Mouse (Mus musculus): ENCODE results near the gene Creb3l2. TPM values are rescaled to one million over a fixed set of nuclear protein-coding genes. Genes with fewer than 3 reads are reported as not detected.
A peak's percentile ranks its signal among the peaks of the same experiment; 100 is the strongest.

Gene Creb3l2
- polyA plus RNA-seq, 1 experiment: 8.2 TPM

DNA sequence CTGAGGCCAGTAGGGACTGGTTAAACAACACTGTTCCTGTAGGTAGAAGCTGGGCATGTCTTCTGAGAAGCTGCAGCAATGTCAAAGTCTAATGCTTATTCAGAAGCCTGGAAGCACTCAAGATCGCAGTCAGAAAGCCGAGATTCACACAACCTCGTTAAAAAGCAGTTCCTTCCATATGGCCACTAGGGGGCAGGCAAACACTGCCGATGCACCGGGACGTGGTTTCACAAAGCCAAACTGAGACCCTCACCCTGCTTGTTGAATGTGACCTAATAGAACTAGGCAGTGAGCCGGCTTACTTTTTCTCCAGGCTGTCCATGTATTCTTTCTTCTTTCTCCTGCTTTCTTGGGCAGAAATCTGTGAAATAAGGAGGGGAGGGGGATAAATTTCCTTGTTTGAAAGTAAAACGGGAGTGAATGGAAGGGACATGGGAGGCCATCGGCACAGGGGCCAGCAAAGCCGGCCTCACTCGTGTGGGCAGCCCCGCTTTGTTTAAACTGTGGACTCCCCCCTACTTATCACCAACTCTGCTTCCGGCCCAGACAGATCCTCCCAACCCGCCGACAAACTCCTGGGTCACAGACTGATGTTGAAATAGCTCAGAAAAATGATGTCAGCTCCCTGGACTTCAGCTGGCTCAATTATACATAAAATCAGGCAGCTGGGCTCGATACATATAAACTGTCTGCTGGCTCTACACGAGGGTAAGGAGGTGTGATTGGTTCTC is 87.3 kb downstream of the Creb3l2 start:
- TF ChIP-seq POLR2A (IDR thresholded peaks at IDR 0.05; ENCODE audit: borderline replicate concordance, control insufficient read depth, low read depth, low read length) (no peak), CTCF (IDR thresholded peaks at IDR 0.05; ENCODE audit: control insufficient read depth, insufficient read depth, low read length) (peak; percentile 91)

DNA sequence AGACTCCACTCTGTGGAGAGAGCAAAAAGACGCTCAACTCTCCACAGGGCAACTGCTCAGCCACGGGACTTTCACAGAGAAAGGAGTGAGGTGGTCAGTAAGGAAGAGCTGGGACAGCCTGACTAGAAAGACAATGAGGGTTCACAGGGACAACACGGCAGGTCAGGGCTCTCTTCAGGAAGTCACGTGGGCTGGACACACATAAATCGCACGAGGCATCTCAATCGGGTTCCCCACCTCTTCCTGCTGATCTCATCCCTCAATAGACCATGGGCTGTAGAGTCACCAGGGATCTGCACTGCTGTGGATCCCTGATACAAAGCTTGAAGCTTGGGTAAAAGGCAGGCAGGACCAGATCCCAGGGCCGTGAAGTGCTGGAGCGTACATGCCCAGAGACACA is 88.3 kb downstream of the Creb3l2 start:
- H3K27ac ChIP-seq (ENCODE audit: control insufficient read depth, insufficient read depth, low read depth, low read length, poor library complexity): no peak overlapping the region
- no peak for TF ChIP-seq CTCF (IDR thresholded peaks at IDR 0.05; ENCODE audit: control insufficient read depth, insufficient read depth, low read length)
- TF ChIP-seq POLR2A (IDR thresholded peaks at IDR 0.05; ENCODE audit: borderline replicate concordance, control insufficient read depth, low read depth, low read length): no peak
- no peak overlapping the region for H3K4me3 ChIP-seq (replicated peaks; ENCODE audit: control insufficient read depth, low read depth, low read length)
- 70% methylated on average over 9 of the region's 9 CpGs for WGBS
- H3K4me1 ChIP-seq (ENCODE audit: control insufficient read depth, insufficient read depth, low read length): no peaks in the 10 kb centered on the region

More for the DNA sequence above, 87.3 kb downstream of the Creb3l2 start:
- Histone ChIP-seq H3K4me3 (replicated peaks; ENCODE audit: control insufficient read depth, low read depth, low read length) (no peak overlapping the region), H3K27ac (ENCODE audit: control insufficient read depth, insufficient read depth, low read depth, low read length, poor library complexity) (0 out of 2 replicates have a peak overlapping the region, but pooled peaks have one; percentile 7), H3K4me1 (ENCODE audit: control insufficient read depth, insufficient read depth, low read length) (no peaks in the 10 kb centered on the region)
- 38% methylated on average over 17 of the region's 17 CpGs for WGBS

DNA sequence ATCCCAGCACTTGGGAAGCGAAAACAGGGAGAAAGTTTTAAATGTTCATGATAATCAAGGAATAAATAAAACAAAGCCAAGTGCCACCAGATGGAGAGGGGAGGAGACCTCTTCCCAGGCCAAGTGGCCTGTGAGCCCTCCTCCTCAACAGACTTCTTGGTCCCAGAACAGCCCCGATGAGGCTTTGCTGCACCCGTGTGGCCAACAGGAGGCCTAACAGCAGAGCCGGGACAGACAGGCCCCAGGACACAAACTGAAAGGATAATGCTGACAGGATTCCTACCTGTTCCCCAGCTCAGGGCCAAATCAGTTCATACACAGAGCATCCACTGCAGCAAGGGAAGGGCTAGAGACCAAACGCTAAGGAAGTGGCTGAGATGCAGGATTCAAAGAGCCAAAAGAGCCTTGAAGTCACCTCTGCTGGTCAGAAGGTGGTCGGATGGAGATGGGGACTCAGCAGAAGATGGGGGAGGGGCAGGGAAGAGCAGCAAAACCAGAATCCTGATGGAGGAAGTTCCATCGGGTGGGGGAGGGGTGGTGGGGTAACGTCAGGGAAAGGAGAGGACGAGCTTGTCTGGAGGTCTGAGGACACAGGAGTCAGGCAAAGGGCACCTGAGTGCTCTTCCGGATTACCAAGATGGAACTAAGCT is 90.1 kb downstream of the Creb3l2 start:
- no peak for TF ChIP-seq POLR2A (IDR thresholded peaks at IDR 0.05; ENCODE audit: borderline replicate concordance, control insufficient read depth, low read depth, low read length)
- TF ChIP-seq CTCF (IDR thresholded peaks at IDR 0.05; ENCODE audit: control insufficient read depth, insufficient read depth, low read length): peak; percentile 53
- 42% methylated on average over 10 of the region's 10 CpGs for WGBS
- H3K4me1 ChIP-seq (ENCODE audit: control insufficient read depth, insufficient read depth, low read length): no peaks in the 10 kb centered on the region
- H3K4me3 ChIP-seq (replicated peaks; ENCODE audit: control insufficient read depth, low read depth, low read length): no peak overlapping the region
- no peak overlapping the region for H3K27ac ChIP-seq (ENCODE audit: control insufficient read depth, insufficient read depth, low read depth, low read length, poor library complexity)

DNA sequence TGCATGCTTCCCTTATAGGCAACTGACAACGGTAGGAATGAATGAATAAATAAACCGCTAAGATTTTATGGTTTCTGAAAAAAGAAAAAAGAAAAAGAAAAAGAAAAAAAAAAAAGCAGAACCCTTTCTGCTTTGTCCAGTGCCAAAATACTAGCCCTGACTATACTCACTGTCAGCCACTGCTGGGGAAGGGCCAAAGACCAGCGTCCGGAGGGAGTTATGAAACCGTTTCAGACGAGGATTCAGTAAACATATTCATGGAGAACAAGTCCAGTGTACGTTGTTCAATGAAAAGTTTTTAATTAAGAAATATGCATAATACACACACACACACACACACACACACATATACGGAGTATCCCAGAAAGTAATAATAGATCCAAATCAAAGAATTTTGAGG is 91.6 kb downstream of the Creb3l2 start:
- 87% methylated on average over 8 of the region's 8 CpGs for WGBS
- H3K4me1 ChIP-seq (ENCODE audit: control insufficient read depth, insufficient read depth, low read length): no peaks in the 10 kb centered on the region
- no peak overlapping the region for H3K27ac ChIP-seq (ENCODE audit: control insufficient read depth, insufficient read depth, low read depth, low read length, poor library complexity)
- no peak for TF ChIP-seq CTCF (IDR thresholded peaks at IDR 0.05; ENCODE audit: control insufficient read depth, insufficient read depth, low read length)
- no peak overlapping the region for H3K4me3 ChIP-seq (replicated peaks; ENCODE audit: control insufficient read depth, low read depth, low read length)

DNA sequence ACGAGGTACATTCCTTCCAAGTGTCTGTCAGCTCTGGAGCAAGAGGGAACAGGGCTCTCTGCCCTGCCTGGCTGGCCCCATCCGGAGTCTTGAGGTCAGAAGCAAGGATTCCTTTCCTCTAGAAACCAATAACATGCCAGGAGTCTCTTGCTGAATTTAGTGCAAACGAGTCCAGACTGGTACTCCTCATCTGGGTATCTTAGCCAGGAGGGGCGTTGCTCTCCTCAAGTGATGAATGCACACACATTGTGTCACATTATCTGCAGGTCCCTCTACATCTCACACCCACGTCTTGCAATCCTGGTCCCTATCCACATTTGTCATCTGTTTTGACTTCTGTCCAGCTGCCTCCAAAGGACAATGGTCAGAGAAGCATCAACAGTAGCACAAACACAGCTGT is 94.3 kb downstream of the Creb3l2 start:
- no peak for TF ChIP-seq POLR2A (IDR thresholded peaks at IDR 0.05; ENCODE audit: borderline replicate concordance, control insufficient read depth, low read depth, low read length)
- no peak for TF ChIP-seq CTCF (IDR thresholded peaks at IDR 0.05; ENCODE audit: control insufficient read depth, insufficient read depth, low read length)
- H3K27ac ChIP-seq (ENCODE audit: control insufficient read depth, insufficient read depth, low read depth, low read length, poor library complexity): no peak overlapping the region
- H3K4me3 ChIP-seq (replicated peaks; ENCODE audit: control insufficient read depth, low read depth, low read length): no peak overlapping the region
- WGBS: 84% methylated on average over 5 of the region's 5 CpGs
- H3K4me1 ChIP-seq (ENCODE audit: control insufficient read depth, insufficient read depth, low read length): no peaks in the 10 kb centered on the region

DNA sequence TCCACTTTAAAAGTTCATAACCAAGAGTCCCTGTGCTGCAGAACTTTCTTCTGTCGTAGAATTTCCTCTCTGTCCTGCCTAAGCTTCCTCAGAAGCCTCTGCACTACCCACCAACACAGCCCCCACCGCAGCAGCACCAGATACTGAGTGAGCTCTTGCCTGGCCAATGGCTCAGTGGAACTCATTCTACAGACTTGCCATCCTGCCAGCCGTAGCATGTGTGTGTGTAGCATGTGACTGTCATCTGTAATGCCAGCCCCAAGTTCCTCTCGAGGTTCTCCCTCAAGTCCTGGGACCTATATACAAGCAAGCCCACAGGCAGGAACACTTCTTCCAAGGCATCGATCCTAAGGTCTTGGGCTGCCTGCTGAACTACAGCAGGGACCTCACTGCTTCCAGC is 103.9 kb downstream of the Creb3l2 start:
- WGBS: 73% methylated on average over 5 of the region's 5 CpGs
- TF ChIP-seq POLR2A (IDR thresholded peaks at IDR 0.05; ENCODE audit: borderline replicate concordance, control insufficient read depth, low read depth, low read length) (no peak), CTCF (IDR thresholded peaks at IDR 0.05; ENCODE audit: control insufficient read depth, insufficient read depth, low read length) (no peak)
- H3K27ac ChIP-seq (ENCODE audit: control insufficient read depth, insufficient read depth, low read depth, low read length, poor library complexity): no peak overlapping the region
- H3K4me1 ChIP-seq (ENCODE audit: control insufficient read depth, insufficient read depth, low read length): no peaks in the 10 kb centered on the region
- H3K4me3 ChIP-seq (replicated peaks; ENCODE audit: control insufficient read depth, low read depth, low read length): no peak overlapping the region

DNA sequence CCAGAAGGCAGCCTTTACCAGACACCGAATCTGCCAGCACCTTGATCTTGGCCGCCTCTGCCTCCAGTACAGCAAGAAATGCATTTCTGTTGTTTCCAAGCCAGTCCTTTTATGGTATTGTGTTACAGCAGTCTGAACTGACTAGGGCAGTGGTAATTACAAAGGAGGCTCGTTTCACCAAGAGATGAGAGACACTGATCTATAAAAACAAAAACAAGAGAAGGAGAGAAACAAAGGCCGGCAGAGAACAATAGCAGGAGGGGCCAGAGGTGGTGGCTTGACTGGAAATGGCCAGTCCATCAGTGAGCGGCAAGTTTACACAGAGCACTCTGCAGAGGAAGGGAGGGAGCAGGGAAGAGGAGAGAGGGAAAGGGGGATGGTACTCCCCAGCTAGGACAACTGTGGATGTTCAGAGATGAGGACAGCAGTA is 105.1 kb downstream of the Creb3l2 start:
- TF ChIP-seq POLR2A (IDR thresholded peaks at IDR 0.05; ENCODE audit: borderline replicate concordance, control insufficient read depth, low read depth, low read length): no peak
- no peak overlapping the region for H3K27ac ChIP-seq (ENCODE audit: control insufficient read depth, insufficient read depth, low read depth, low read length, poor library complexity)
- H3K4me3 ChIP-seq (replicated peaks; ENCODE audit: control insufficient read depth, low read depth, low read length): no peak overlapping the region
- H3K4me1 ChIP-seq (ENCODE audit: control insufficient read depth, insufficient read depth, low read length): no peaks in the 10 kb centered on the region
- WGBS: 79% methylated on average over 5 of the region's 5 CpGs

DNA sequence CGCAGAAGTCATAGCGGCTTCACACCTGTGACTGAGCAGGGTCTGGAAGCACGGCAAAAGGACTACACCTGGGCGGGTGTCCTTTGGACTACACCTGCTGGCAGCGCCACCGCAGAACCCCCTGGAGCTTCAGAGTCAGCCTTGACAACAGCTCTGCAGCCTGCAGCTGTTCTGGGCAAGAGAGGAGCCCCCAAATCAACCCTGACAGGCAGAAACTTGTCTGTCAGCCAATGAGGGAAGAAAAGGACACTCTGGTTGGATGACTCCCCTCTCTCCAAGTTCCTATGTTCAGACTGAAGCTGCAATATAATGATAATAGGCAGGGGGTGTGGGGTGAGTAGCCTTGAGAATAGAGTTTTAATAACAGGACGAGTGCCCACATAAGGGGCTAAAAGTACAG is 105.6 kb downstream of the Creb3l2 start:
- 89% methylated on average over 7 of the region's 7 CpGs for WGBS
- no peak for TF ChIP-seq POLR2A (IDR thresholded peaks at IDR 0.05; ENCODE audit: borderline replicate concordance, control insufficient read depth, low read depth, low read length)
- no peak for TF ChIP-seq CTCF (IDR thresholded peaks at IDR 0.05; ENCODE audit: control insufficient read depth, insufficient read depth, low read length)
- H3K27ac ChIP-seq (ENCODE audit: control insufficient read depth, insufficient read depth, low read depth, low read length, poor library complexity): no peak overlapping the region
- no peak overlapping the region for H3K4me3 ChIP-seq (replicated peaks; ENCODE audit: control insufficient read depth, low read depth, low read length)
- H3K4me1 ChIP-seq (ENCODE audit: control insufficient read depth, insufficient read depth, low read length): no peaks in the 10 kb centered on the region

Measured in bone marrow, adult 2 months (tissue).